Mouse (Mus musculus) urinary bladder, postnatal 10 days (tissue): ENCODE data around the gene Olfr498.

Experiments
- DNase-seq: peaks from one replicate; pipeline ENCODE4 v3.0.0; 2022; ENCODE audit warnings: low spot score

Olfr498 gene

GRCm38 (mm10) chr7:108465026-108465425 is at the start of gene Olfr498:
Gene Olfr498 (plus strand): TSS chr7:108465326.
- DNase-seq = no peak

GRCm38 (mm10) chr7:108420121-108420520 is 45.0 kb upstream of the Olfr498 start, which contains the start of gene Olfr497:
Gene Olfr497 (plus strand): TSS chr7:108420421.
- DNase-seq = no peak
